Mouse (Mus musculus): ENCODE results near the gene Fam114a1.

DNA sequence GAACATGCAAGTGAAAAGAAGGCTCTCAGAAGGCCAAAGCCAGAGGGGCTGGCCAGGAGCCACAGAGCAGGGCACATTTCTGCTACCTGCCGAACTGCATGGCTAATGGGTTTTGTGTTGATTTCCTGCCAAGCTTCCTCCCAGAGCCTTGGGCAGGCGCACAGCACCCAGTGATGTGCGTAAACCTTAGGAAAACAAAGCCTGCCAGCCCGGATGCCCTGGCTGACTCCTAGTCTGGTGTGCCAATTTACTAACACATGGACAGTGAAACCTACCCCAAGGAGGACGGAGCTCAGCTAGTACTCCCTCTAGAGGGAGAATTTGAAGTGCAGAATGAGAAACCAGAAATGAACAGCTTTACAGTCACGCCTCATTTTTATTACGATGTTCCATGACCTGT is 50.0 kb downstream of the Fam114a1 start:
- TF ChIP-seq FLI1 (IDR thresholded peaks at IDR 0.05; ENCODE audit: low read length) (no peak), GATA1 (IDR thresholded peaks at IDR 0.05; ENCODE audit: borderline replicate concordance, low read length) (no peak)

Measured in megakaryocyte, embryonic 14.5 days (primary cell).